Mouse (Mus musculus) midbrain, embryonic 15.5 days (tissue): ENCODE results near the gene Fcgr4. TPM values are rescaled to one million over a fixed set of nuclear protein-coding genes. Genes with fewer than 3 reads are reported as not detected.
A peak's percentile ranks its signal among the peaks of the same experiment; 100 is the strongest.

ENCODE experiments used
- ATAC-seq: fragments of 200-750 bp; cut with Nextera tagmentation; replicated peaks from 2 replicates; pipeline ENCODE4 v1.8.0; 2017; ENCODE audit warnings: moderate TSS enrichment
- H3K27ac ChIP-seq: fragments of 300-500 bp; sonication (generic); 2 replicates; pipeline ENCODE4 v1.5.1; 2015; ENCODE audit warnings: mild to moderate bottlenecking, inconsistent platforms
- H3K27me3 ChIP-seq: fragments of 300-500 bp; sonication (generic); replicated peaks from 2 replicates; pipeline ENCODE4 v1.6.1; 2015; ENCODE audit warnings: inconsistent platforms
- H3K36me3 ChIP-seq: fragments of 300-500 bp; sonication (generic); replicated peaks from 2 replicates; pipeline ENCODE4 v1.6.1; 2015; ENCODE audit warnings: inconsistent platforms
- H3K4me1 ChIP-seq: fragments of 300-500 bp; sonication (generic); 2 replicates; pipeline ENCODE4 v1.6.1; 2015; ENCODE audit warnings: inconsistent platforms
- H3K4me2 ChIP-seq: fragments of 300-500 bp; sonication (generic); 2 replicates; pipeline ENCODE4 v1.6.1; 2015; ENCODE audit warnings: inconsistent platforms, mild to moderate bottlenecking, moderate library complexity
- H3K4me3 ChIP-seq: fragments of 300-500 bp; sonication (generic); 2 replicates; pipeline ENCODE4 v1.5.1; 2015; ENCODE audit warnings: mild to moderate bottlenecking, inconsistent platforms
- H3K9ac ChIP-seq: fragments of 300-500 bp; sonication (generic); 2 replicates; pipeline ENCODE4 v1.6.1; 2015; ENCODE audit warnings: mild to moderate bottlenecking, inconsistent platforms
- H3K9me3 ChIP-seq: fragments of 300-500 bp; sonication (generic); 2 replicates; pipeline ENCODE4 v1.6.1; 2016; ENCODE audit warnings: inconsistent platforms
- WGBS: fragments of 180-500 bp; shearing (Covaris S2); methylation state at CpG from one replicate; pipeline ENCODE4 v1.1.7; 2015; ENCODE audit warnings: mixed read lengths; 5-methylcytosine and 5-hydroxymethylcytosine counted together
- polyA plus RNA-seq: library from polyadenylated mRNA; unstranded; fragments of >200 nt; fragmentation: Nextera tagmentation; extraction: Ambion mirVana; gene quantifications from 2 replicates; pipeline ENCODE4 v1.2.1, GENCODE M21; 2015

Gene Fcgr4
- polyA plus RNA-seq, 1 experiment from 2014 or later: 0.53 TPM

- Histone ChIP-seq H3K4me2 (no peak overlapping the region), H3K9ac (no peak overlapping the region), H3K9me3 (no peaks in the 10 kb centered on the region), H3K4me1 (no peaks in the 10 kb centered on the region), H3K36me3 (no peaks in the 10 kb centered on the region), H3K27ac (no peak overlapping the region), H3K27me3 (no peaks in the 10 kb centered on the region), H3K4me3 (no peak overlapping the region)
- 59% methylated on average over 6 of the region's 6 CpGs for WGBS
- no peak for ATAC-seq
Measured at GRCm38 (mm10) chr1:171017468-171018158, 1.1 kb upstream of the Fcgr4 start.

- H3K9me3 ChIP-seq: no peaks in the 10 kb centered on the region
- no peak overlapping the region for H3K9ac ChIP-seq
- no peaks in the 10 kb centered on the region for H3K36me3 ChIP-seq
- H3K4me1 ChIP-seq: no peaks in the 10 kb centered on the region
- no peaks in the 10 kb centered on the region for H3K27me3 ChIP-seq
- no peak for ATAC-seq
- no peak overlapping the region for H3K27ac ChIP-seq
- WGBS: 86% methylated on average over 7 of the region's 7 CpGs
- H3K4me2 ChIP-seq: no peak overlapping the region
- H3K4me3 ChIP-seq: no peak overlapping the region
Measured at GRCm38 (mm10) chr1:171019311-171019950, 711 bp downstream of the Fcgr4 start.

DNA sequence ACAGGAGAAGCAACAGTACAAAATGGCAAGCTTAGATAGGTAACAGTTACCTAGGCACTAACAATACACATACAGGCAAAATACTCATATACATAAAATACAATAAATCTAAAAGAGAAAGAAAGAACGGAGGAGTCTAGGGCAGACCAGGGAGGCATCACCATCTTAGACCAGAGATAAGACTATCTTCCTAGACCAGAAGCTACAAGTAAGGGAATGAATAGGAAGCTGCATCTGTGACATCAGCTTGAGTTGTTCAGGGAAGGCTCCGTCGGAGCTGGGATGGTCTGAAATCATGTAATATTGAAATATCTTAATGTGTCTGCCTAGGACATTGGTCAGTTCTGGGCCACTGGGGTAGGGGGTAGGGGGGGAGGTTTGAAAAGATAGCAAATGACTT lies 13.0 kb downstream of the Fcgr4 start:
- H3K27me3 ChIP-seq: peaks cover 11% of the 10 kb centered on the region; the same call in 1 of the 2 replicates
- WGBS: 88% methylated on average over 3 of the region's 3 CpGs
- H3K27ac ChIP-seq: no peak overlapping the region
- 0 out of 2 replicates have a peak overlapping the region, but pooled peaks have one; percentile 62 for H3K4me3 ChIP-seq
- peaks cover 18% of the 10 kb centered on the region for H3K4me1 ChIP-seq
- ATAC-seq: no peak
- no peaks in the 10 kb centered on the region for H3K9me3 ChIP-seq
- H3K4me2 ChIP-seq: 0 out of 2 replicates have a peak overlapping the region, but pooled peaks have one; percentile 78
- no peak overlapping the region for H3K9ac ChIP-seq
- no peaks in the 10 kb centered on the region for H3K36me3 ChIP-seq

GRCm38 (mm10) chr1:171032691-171033090 lies 14.0 kb downstream of the Fcgr4 start:
- WGBS: 6% methylated on average over 10 of the region's 10 CpGs
- Histone ChIP-seq H3K4me1 (peaks cover 18% of the 10 kb centered on the region), H3K4me3 (peak overlapping the region; percentile 62), H3K9me3 (no peaks in the 10 kb centered on the region), H3K27ac (no peak overlapping the region), H3K9ac (peak overlapping the region; percentile 42), H3K4me2 (peak overlapping the region; percentile 78), H3K36me3 (no peaks in the 10 kb centered on the region), H3K27me3 (peaks cover 11% of the 10 kb centered on the region; the same call in 1 of the 2 replicates)
- ATAC-seq: peak; percentile 32

DNA sequence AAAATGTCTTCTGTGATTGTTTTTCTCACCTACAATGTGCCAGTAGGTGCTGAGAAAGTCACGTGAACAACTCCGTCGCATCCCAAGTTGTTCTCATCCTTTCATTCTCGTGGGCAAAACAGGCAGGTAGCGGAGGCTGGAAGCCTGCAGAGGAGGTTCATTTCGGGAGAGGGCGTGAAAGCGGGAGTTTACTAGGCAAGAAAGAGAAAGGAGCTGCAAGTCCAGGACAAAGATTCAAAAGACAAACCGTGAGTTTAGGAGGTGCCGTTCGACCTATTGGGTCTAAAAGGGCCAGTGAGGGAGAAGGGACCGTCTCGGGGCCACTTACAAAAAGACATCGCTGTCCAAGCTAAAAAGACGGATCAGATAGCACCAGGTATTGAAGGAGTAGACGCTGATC lies 14.5 kb downstream of the Fcgr4 start:
- Histone ChIP-seq H3K4me3 (peak overlapping the region; percentile 62), H3K27me3 (peaks cover 11% of the 10 kb centered on the region; the same call in 1 of the 2 replicates), H3K36me3 (no peaks in the 10 kb centered on the region), H3K27ac (peak overlapping the region; percentile 36; the same call in 1 of the 2 replicates), H3K4me1 (peaks cover 18% of the 10 kb centered on the region), H3K9me3 (no peaks in the 10 kb centered on the region), H3K4me2 (peak overlapping the region; percentile 78), H3K9ac (peak overlapping the region; percentile 42)
- under 1% methylated on average over 16 of the region's 16 CpGs for WGBS
- ATAC-seq: peak; percentile 16; the same call in 1 of the 2 replicates

DNA sequence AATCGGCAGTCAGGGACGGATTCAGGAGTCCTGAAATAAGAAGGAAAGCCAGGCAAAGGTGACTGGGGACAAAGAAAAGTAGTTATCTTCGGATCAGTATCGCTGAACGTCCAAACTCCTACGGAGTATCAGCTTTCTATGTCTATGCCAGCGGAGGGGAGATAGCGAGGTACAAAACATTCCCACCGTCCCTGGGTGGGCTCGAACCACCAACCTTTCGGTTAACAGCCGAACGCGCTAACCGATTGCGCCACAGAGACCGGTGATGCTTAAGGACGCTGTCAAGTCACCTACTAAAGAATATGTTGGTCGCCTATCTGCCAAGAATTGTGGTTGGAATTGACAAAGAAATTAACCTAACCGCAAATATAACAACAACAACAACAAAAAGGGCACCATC lies 15.0 kb downstream of the Fcgr4 start:
- Histone ChIP-seq H3K4me1 (peaks cover 18% of the 10 kb centered on the region), H3K27ac (peak overlapping the region; percentile 36; the same call in 1 of the 2 replicates), H3K9ac (peak overlapping the region; percentile 42), H3K27me3 (peaks cover 11% of the 10 kb centered on the region; the same call in 1 of the 2 replicates), H3K9me3 (no peaks in the 10 kb centered on the region), H3K4me2 (peak overlapping the region; percentile 78), H3K4me3 (peak overlapping the region; percentile 62), H3K36me3 (no peaks in the 10 kb centered on the region)
- under 1% methylated on average over 20 of the region's 20 CpGs for WGBS
- peak; percentile 82 for ATAC-seq

GRCm38 (mm10) chr1:171034201-171034600 lies 15.5 kb downstream of the Fcgr4 start:
- H3K4me3 ChIP-seq: peak overlapping the region; percentile 62
- no peaks in the 10 kb centered on the region for H3K36me3 ChIP-seq
- H3K9me3 ChIP-seq: no peaks in the 10 kb centered on the region
- peak overlapping the region; percentile 1; the same call in 1 of the 2 replicates for H3K9ac ChIP-seq
- WGBS: 3% methylated on average over 11 of the region's 11 CpGs
- H3K27ac ChIP-seq: no peak overlapping the region
- peaks cover 11% of the 10 kb centered on the region; the same call in 1 of the 2 replicates for H3K27me3 ChIP-seq
- H3K4me1 ChIP-seq: peaks cover 18% of the 10 kb centered on the region
- no peak for ATAC-seq
- peak overlapping the region; percentile 78 for H3K4me2 ChIP-seq

DNA sequence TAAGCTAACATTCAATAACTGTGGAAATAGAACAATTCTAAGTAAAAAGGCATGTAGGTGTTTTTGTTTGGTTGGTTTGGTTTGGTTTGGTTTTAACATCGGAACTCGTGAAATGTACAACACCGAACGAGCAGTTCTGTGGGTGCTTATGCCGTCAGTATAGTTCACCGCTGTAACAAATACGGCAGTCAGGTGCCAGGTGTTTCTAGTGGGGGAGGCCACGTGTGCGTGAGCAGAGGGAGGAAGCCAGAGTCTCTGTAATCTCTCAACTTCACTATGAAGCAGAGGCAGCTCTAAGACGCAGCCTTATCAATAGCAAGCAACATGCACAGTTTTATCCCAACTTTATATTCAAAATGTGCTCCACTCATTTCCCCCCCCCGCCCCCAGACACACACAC lies 16.9 kb downstream of the Fcgr4 start:
- no peak overlapping the region for H3K9ac ChIP-seq
- no peaks in the 10 kb centered on the region for H3K36me3 ChIP-seq
- 0 out of 2 replicates have a peak overlapping the region, but pooled peaks have one; percentile 3 for H3K4me3 ChIP-seq
- peak overlapping the region; percentile 78 for H3K4me2 ChIP-seq
- no peak overlapping the region for H3K27ac ChIP-seq
- H3K4me1 ChIP-seq: peaks cover 18% of the 10 kb centered on the region
- peaks cover 9% of the 10 kb centered on the region; the same call in 1 of the 2 replicates for H3K27me3 ChIP-seq
- no peaks in the 10 kb centered on the region for H3K9me3 ChIP-seq
- ATAC-seq: no peak
- WGBS: 50% methylated on average over 11 of the region's 11 CpGs

DNA sequence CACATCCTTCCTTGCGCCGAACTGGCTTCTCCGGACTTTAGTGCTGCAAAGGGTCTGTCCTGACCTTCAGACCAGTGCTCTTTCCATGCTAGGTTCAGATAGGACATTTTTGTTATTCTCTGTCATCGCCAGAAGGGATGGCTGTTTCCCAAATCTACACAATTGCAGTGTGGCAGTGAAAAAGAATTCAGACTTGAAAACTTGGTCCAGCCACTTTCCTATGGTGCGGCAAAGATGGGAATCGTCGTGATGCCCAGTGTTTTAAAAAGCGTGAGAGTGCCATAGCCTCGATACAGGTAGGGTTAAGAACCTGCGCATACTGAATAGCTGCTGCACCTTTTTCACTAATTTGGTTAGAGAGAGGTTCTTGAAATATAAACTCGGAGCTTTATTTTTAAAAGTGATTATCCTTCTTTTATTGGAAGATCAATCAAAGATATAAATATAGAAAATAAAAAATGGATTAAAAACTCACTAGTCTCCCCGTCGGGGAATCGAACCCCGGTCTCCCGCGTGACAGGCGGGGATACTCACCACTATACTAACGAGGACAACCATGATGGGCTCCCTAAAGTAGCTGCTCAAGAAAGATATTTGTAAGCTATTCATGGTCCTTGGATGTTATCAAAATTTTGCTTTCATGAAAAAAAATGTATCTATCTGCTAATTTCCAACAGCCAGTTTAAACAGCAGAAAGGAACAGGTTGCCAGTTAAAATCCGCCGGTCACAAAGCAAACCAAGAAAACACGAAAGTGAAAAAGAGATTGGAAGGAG lies 18.0 kb downstream of the Fcgr4 start:
- H3K27me3 ChIP-seq: 0 out of 2 replicates have a peak, but pooled peaks cover 3% of the 10 kb centered on the region
- WGBS: 3% methylated on average over 22 of the region's 22 CpGs
- no peaks in the 10 kb centered on the region for H3K36me3 ChIP-seq
- no peak overlapping the region; the same call in 1 of the 2 replicates for H3K9ac ChIP-seq
- peaks cover 18% of the 10 kb centered on the region for H3K4me1 ChIP-seq
- ATAC-seq: peak; percentile 65
- no peak overlapping the region for H3K27ac ChIP-seq
- no peaks in the 10 kb centered on the region for H3K9me3 ChIP-seq
- peak overlapping the region; percentile 45 for H3K4me3 ChIP-seq
- peak overlapping the region; percentile 60 for H3K4me2 ChIP-seq

GRCm38 (mm10) chr1:171037861-171038721 lies 19.4 kb downstream of the Fcgr4 start:
- peak; percentile 88 for ATAC-seq
- Histone ChIP-seq H3K4me2 (peak overlapping the region; percentile 47), H3K4me1 (peaks cover 11% of the 10 kb centered on the region), H3K4me3 (peak overlapping the region; percentile 95), H3K27me3 (0 out of 2 replicates have a peak, but pooled peaks cover 3% of the 10 kb centered on the region), H3K9ac (peak overlapping the region; percentile 77), H3K9me3 (no peaks in the 10 kb centered on the region), H3K27ac (peak overlapping the region; percentile 93), H3K36me3 (no peaks in the 10 kb centered on the region)
- WGBS: under 1% methylated on average over 47 of the region's 47 CpGs

GRCm38 (mm10) chr1:171039135-171039534 lies 20.4 kb downstream of the Fcgr4 start:
- no peak overlapping the region for H3K9ac ChIP-seq
- WGBS: 70% methylated on average over 6 of the region's 6 CpGs
- H3K4me3 ChIP-seq: 0 out of 2 replicates have a peak overlapping the region, but pooled peaks have one; percentile 95
- peak overlapping the region; percentile 45; the same call in 1 of the 2 replicates for H3K4me2 ChIP-seq
- no peak for ATAC-seq
- H3K9me3 ChIP-seq: no peaks in the 10 kb centered on the region
- no peaks in the 10 kb centered on the region for H3K36me3 ChIP-seq
- H3K27me3 ChIP-seq: 0 out of 2 replicates have a peak, but pooled peaks cover 3% of the 10 kb centered on the region
- H3K27ac ChIP-seq: no peak overlapping the region
- peaks cover 11% of the 10 kb centered on the region for H3K4me1 ChIP-seq
